In the genomic region with DNA sequence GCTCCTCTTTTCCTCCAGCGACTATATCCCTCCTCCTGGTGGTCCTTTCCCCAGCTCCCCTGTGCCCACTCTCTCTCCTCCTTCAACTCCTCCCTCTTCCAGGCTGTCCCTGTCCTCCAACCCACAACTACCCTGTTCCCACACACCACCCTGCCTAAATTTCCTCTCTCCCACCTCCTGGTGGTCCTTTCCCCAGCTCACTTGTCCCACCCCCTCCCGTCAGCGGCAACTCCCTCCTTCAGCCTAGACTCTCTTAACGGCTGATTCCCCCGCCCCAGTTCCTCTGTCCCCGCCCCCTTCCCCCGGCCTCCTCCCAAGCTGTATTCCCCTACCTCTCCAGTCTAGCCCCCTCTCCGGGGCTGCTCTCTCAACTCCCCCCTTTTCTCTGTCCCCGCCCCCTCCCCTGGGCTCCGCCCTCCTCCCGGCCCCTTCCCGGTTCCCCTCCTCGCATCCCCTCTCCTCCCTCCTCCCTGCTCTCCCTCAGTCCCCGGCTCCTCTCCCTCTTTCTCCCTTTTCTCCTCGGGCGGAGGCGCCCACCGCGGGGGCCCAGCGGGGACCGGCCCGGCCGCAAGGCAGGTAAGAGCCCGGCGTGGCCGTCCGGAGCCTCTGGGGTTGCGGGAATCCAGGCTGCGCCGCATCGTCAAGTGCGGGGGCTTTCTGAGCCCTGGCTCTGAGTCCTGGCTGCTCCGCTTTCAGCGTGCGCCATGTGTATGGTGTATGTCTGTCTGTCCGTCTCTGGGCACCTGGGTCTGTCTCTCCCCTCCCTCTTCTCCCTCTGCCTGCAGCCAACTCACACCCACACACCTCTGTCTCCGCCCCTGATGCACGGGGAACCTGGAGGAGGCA, we compare ENCODE assay signal across 8 mouse cellular contexts. TPM values are rescaled to one million over a fixed set of nuclear protein-coding genes. Genes with fewer than 3 reads are reported as not detected.
A peak's percentile ranks its signal among the peaks of the same experiment; 100 is the strongest.
DNase-seq lines count a peak whose midpoint lies in the region; ATAC-seq lines count a peak whose summit lies in the region.

No protein-coding gene starts in this region.

- H3K27ac ChIP-seq in limb, embryonic 12.5 days = peak overlapping the region; percentile 83
- peak overlapping the region; percentile 85 for H3K27ac ChIP-seq in neural tube, embryonic 13.5 days (replicated peaks)

- DNase-seq in CD4-positive, CD25-positive, alpha-beta regulatory T cell, adult 2 months (ENCODE audit: low read depth, low spot score) = peak; percentile 12
- peak; percentile 19 for DNase-seq in thymus, postnatal 4 days
- no peak for DNase-seq in thymus, postnatal 25 days
- peak; percentile 49 for DNase-seq in heart, postnatal 4 days

- H3K36me3 ChIP-seq in limb, embryonic 12.5 days = peaks cover 19% of the 10 kb centered on the region
- H3K36me3 ChIP-seq in neural tube, embryonic 13.5 days = peaks cover 16% of the 10 kb centered on the region

- H3K4me1 ChIP-seq in limb, embryonic 12.5 days (replicated peaks) = peaks cover 34% of the 10 kb centered on the region
- H3K4me1 ChIP-seq in neural tube, embryonic 13.5 days (replicated peaks) = peaks cover 63% of the 10 kb centered on the region

- H3K9ac ChIP-seq in limb, embryonic 12.5 days (replicated peaks) = peak overlapping the region; percentile 77
- peak overlapping the region; percentile 86 for H3K9ac ChIP-seq in neural tube, embryonic 13.5 days

- H3K27me3 ChIP-seq in limb, embryonic 12.5 days = peaks cover 29% of the 10 kb centered on the region
- no peaks in the 10 kb centered on the region for H3K27me3 ChIP-seq in neural tube, embryonic 13.5 days

- no peaks in the 10 kb centered on the region for H3K9me3 ChIP-seq in limb, embryonic 12.5 days
- no peaks in the 10 kb centered on the region for H3K9me3 ChIP-seq in neural tube, embryonic 13.5 days

- 3% methylated on average over 38 of the region's 38 CpGs for WGBS in limb, embryonic 12.5 days
- 1% methylated on average over 38 of the region's 38 CpGs for WGBS in neural tube, embryonic 13.5 days

- H3K4me3 ChIP-seq in limb, embryonic 12.5 days (replicated peaks) = peak overlapping the region; percentile 62
- peak overlapping the region; percentile 58 for H3K4me3 ChIP-seq in neural tube, embryonic 13.5 days

- H3K4me2 ChIP-seq in limb, embryonic 12.5 days = peak overlapping the region; percentile 88
- H3K4me2 ChIP-seq in neural tube, embryonic 13.5 days = peak overlapping the region; percentile 74

- ATAC-seq in CD4-positive, CD25-positive, alpha-beta regulatory T cell, adult 4 months = no peak
- peak; percentile 73 for ATAC-seq in limb, embryonic 12.5 days (ENCODE audit: insufficient number of reproducible peaks, insufficient read depth, low FRiP score, low TSS enrichment, low read depth)
- ATAC-seq in neural tube, embryonic 13.5 days (ENCODE audit: low read depth) = peak; percentile 75
- ATAC-seq in megakaryocyte-erythroid progenitor cell, adult 5-6 weeks (replicated peaks; ENCODE audit: low FRiP score, low TSS enrichment, poor library complexity, severe bottlenecking) = no peak

RNA-seq across cellular contexts. Expression of a gene that starts 0.4 kb away (rescaled TPM):
- not detected for polyA plus RNA-seq in CD4-positive, CD25-positive, alpha-beta regulatory T cell, adult 4 months (2017; shearing (Covaris generic))
- total RNA-seq in heart, postnatal 4 days (2021) = 1 to 10 TPM; 2.0 TPM
- polyA plus RNA-seq in limb, embryonic 12.5 days (2016; fragmentation: Nextera tagmentation; extraction: Ambion mirVana) = 0.18 and 0.20 TPM in 2 replicates
- 1.1 and 1.4 TPM in 2 replicates for polyA plus RNA-seq in neural tube, embryonic 13.5 days (2015; fragmentation: Nextera tagmentation; extraction: Ambion mirVana)
- total RNA-seq in megakaryocyte-erythroid progenitor cell, adult 5-6 weeks (2014; fragmentation: Nextera tagmentation) = 0.07 TPM in 1 of 2 replicates, not detected in the other
- total RNA-seq in megakaryocyte-erythroid progenitor cell, adult 5-6 weeks (2017) = not detected in 2 replicates

RNA-seq across cellular contexts. Expression of a gene that starts 10.4 kb away (rescaled TPM):
- 10 to 100 TPM; 22.0 to 32.9 TPM for polyA plus RNA-seq in CD4-positive, CD25-positive, alpha-beta regulatory T cell, adult 4 months (2017; shearing (Covaris generic))
- 10 to 100 TPM; 23.8 to 25.9 TPM for total RNA-seq in heart, postnatal 4 days (2021)
- polyA plus RNA-seq in limb, embryonic 12.5 days (2016; fragmentation: Nextera tagmentation; extraction: Ambion mirVana) = 30.7 and 33.3 TPM in 2 replicates
- polyA plus RNA-seq in neural tube, embryonic 13.5 days (2015; fragmentation: Nextera tagmentation; extraction: Ambion mirVana) = 37.9 and 41.4 TPM in 2 replicates
- total RNA-seq in megakaryocyte-erythroid progenitor cell, adult 5-6 weeks (2014; fragmentation: Nextera tagmentation) = 14.3 and 20.7 TPM in 2 replicates
- 5.1 and 10.5 TPM in 2 replicates for total RNA-seq in megakaryocyte-erythroid progenitor cell, adult 5-6 weeks (2017)

RNA-seq across cellular contexts. Expression of a gene that starts 31.8 kb away (rescaled TPM):
- 100 to 1,000 TPM; 198 to 297 TPM for polyA plus RNA-seq in CD4-positive, CD25-positive, alpha-beta regulatory T cell, adult 4 months (2017; shearing (Covaris generic))
- 100 to 1,000 TPM in 1 of 2 experiments, 10 to 100 TPM in 1; 90.4 to 104 TPM for total RNA-seq in heart, postnatal 4 days (2021)
- 181 and 202 TPM in 2 replicates for polyA plus RNA-seq in limb, embryonic 12.5 days (2016; fragmentation: Nextera tagmentation; extraction: Ambion mirVana)
- polyA plus RNA-seq in neural tube, embryonic 13.5 days (2015; fragmentation: Nextera tagmentation; extraction: Ambion mirVana) = 235 and 247 TPM in 2 replicates
- 92.2 and 111 TPM in 2 replicates for total RNA-seq in megakaryocyte-erythroid progenitor cell, adult 5-6 weeks (2014; fragmentation: Nextera tagmentation)
- total RNA-seq in megakaryocyte-erythroid progenitor cell, adult 5-6 weeks (2017) = 41.1 and 49.5 TPM in 2 replicates

RNA-seq across cellular contexts. Expression of a gene that starts 44.8 kb away (rescaled TPM):
- 10 to 100 TPM; 23.0 to 26.2 TPM for polyA plus RNA-seq in CD4-positive, CD25-positive, alpha-beta regulatory T cell, adult 4 months (2017; shearing (Covaris generic))
- total RNA-seq in heart, postnatal 4 days (2021) = 1 to 10 TPM; 8.6 to 9.4 TPM
- polyA plus RNA-seq in limb, embryonic 12.5 days (2016; fragmentation: Nextera tagmentation; extraction: Ambion mirVana) = 7.7 and 9.4 TPM in 2 replicates
- polyA plus RNA-seq in neural tube, embryonic 13.5 days (2015; fragmentation: Nextera tagmentation; extraction: Ambion mirVana) = 139 and 161 TPM in 2 replicates
- total RNA-seq in megakaryocyte-erythroid progenitor cell, adult 5-6 weeks (2014; fragmentation: Nextera tagmentation) = 0.42 and 0.49 TPM in 2 replicates
- total RNA-seq in megakaryocyte-erythroid progenitor cell, adult 5-6 weeks (2017) = not detected in 2 replicates

Comparison
In these comparisons a context has a peak if more than half of its experiments do, and no peak if none do; other contexts are left out.
1. ATAC-seq: peak in limb, embryonic 12.5 days (single experiment) and neural tube, embryonic 13.5 days (single experiment); none in CD4-positive, CD25-positive, alpha-beta regulatory T cell, adult 4 months (single experiment) and megakaryocyte-erythroid progenitor cell, adult 5-6 weeks (single experiment).